Mouse (Mus musculus) hindbrain, postnatal 0 days (tissue): ENCODE results near the gene Abcg8. TPM values are rescaled to one million over a fixed set of nuclear protein-coding genes. Genes with fewer than 3 reads are reported as not detected.

Experiments used
- ATAC-seq: fragments of 200-750 bp; cut with Nextera tagmentation; 2 replicates; pipeline ENCODE4 v1.8.0; 2017; ENCODE audit warnings: mild to moderate bottlenecking, moderate TSS enrichment, moderate library complexity
- DNase-seq: peaks from one replicate; pipeline ENCODE4 v3.0.0-alpha.2; 2015; ENCODE audit warnings: low spot score
- H3K27ac ChIP-seq: fragments of 300-500 bp; sonication (generic); 2 replicates; pipeline ENCODE4 v1.5.1; 2014; ENCODE audit warnings: mild to moderate bottlenecking
- H3K27me3 ChIP-seq: fragments of 300-500 bp; sonication (generic); 2 replicates; pipeline ENCODE4 v1.6.1; 2014; ENCODE audit warnings: low read length, mixed read lengths; ENCODE audit not compliant: insufficient read depth
- H3K36me3 ChIP-seq: fragments of 300-500 bp; sonication (generic); 2 replicates; pipeline ENCODE4 v1.6.1; 2014; ENCODE audit warnings: low read length, mixed read lengths; ENCODE audit not compliant: insufficient read depth
- H3K4me1 ChIP-seq: fragments of 300-500 bp; sonication (generic); 2 replicates; pipeline ENCODE4 v1.6.1; 2014; ENCODE audit warnings: antibody characterized with exemption, low read length, mixed read lengths; ENCODE audit not compliant: insufficient read depth
- H3K4me2 ChIP-seq: fragments of 300-500 bp; sonication (generic); 2 replicates; pipeline ENCODE4 v1.6.1; 2014; ENCODE audit warnings: low read depth, mild to moderate bottlenecking, low read length, moderate library complexity, mixed read lengths
- H3K4me3 ChIP-seq: fragments of 300-500 bp; sonication (generic); 2 replicates; pipeline ENCODE4 v1.5.1; 2014; ENCODE audit warnings: low read length
- H3K9ac ChIP-seq: fragments of 300-500 bp; sonication (generic); replicated peaks from 2 replicates; pipeline ENCODE4 v1.6.1; 2014; ENCODE audit warnings: mild to moderate bottlenecking, low read length, moderate library complexity, mixed read lengths
- H3K9me3 ChIP-seq: fragments of 300-500 bp; sonication (generic); 2 replicates; pipeline ENCODE4 v1.6.1; 2016; ENCODE audit warnings: low read length, mixed read lengths
- CTCF ChIP-seq: IDR thresholded peaks from 2 replicates; pipeline ENCODE4 v1.5.1; 2016; ENCODE audit warnings: antibody characterized with exemption, control low read depth, low read depth
- WGBS: fragments of 180-500 bp; shearing (Covaris S2); extraction: QIAGEN DNeasy Blood & Tissue Kit; methylation state at CpG from one replicate; pipeline ENCODE4 v1.1.7; 2014; 5-methylcytosine and 5-hydroxymethylcytosine counted together
- polyA plus RNA-seq: library from polyadenylated mRNA; unstranded; fragments of >200 nt; fragmentation: Nextera tagmentation; extraction: Ambion mirVana; gene quantifications from 2 replicates; pipeline ENCODE4 v1.2.1, GENCODE M21; 2015
- total RNA-seq: library from RNA; depleted of rRNA; stranded (reverse); fragments of >200 nt; gene quantifications from 2 replicates; pipeline ENCODE4 v1.2.3, GENCODE M21; 2014

Abcg8 gene
- total and polyA plus RNA-seq, 2 experiments from 2014 or later, result not detected

DNA sequence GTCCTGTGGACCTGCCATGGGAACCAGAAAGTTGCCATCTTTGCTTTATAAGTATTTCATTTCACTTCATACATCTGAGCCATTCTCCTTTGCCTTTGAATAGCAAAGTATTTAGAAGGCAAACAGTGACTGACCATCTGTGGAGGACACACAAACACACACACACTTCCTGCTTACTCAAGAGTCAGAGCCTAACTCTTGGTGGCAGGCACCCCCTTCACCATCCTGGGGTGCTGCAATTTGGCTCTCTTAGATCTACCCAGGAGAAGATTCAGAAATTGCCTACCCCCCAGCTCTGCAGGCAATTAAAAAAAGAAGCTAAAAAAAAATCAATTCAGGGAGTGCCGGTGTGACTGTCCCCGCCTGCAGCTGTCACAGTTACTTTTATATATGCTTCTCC, 29.6 kb upstream of the Abcg8 start:
- no peak overlapping the region for H3K4me2 ChIP-seq
- H3K36me3 ChIP-seq, result peaks cover 5% of the 10 kb centered on the region; the same call in 1 of the 2 replicates
- ATAC-seq (no peak), DNase-seq (no peak)
- H3K4me1 ChIP-seq, result no peaks in the 10 kb centered on the region
- no peaks in the 10 kb centered on the region for H3K9me3 ChIP-seq
- WGBS, result 68% methylated on average over 2 of the region's 2 CpGs
- H3K4me3 ChIP-seq, result no peak overlapping the region
- TF ChIP-seq CTCF, result no peak
- H3K27me3 ChIP-seq, result no peaks in the 10 kb centered on the region
- H3K9ac ChIP-seq, result no peak overlapping the region
- no peak overlapping the region for H3K27ac ChIP-seq

- H3K9me3 ChIP-seq, result no peaks in the 10 kb centered on the region
- no peak overlapping the region for H3K4me3 ChIP-seq
- no peak for DNase-seq
- H3K4me2 ChIP-seq, result no peak overlapping the region
- WGBS, result 87% methylated on average over 4 of the region's 4 CpGs
- H3K4me1 ChIP-seq, result no peaks in the 10 kb centered on the region
- no peaks in the 10 kb centered on the region for H3K27me3 ChIP-seq
- H3K27ac ChIP-seq, result no peak overlapping the region
- peaks cover 5% of the 10 kb centered on the region; the same call in 1 of the 2 replicates for H3K36me3 ChIP-seq
- H3K9ac ChIP-seq, result no peak overlapping the region
- TF ChIP-seq CTCF, result no peak
- no peak for ATAC-seq
Measured at GRCm38 (mm10) chr17:84647630-84648029, 28.5 kb upstream of the Abcg8 start.

- H3K36me3 ChIP-seq, result peaks cover 5% of the 10 kb centered on the region; the same call in 1 of the 2 replicates
- no peak overlapping the region for H3K4me2 ChIP-seq
- WGBS, result 92% methylated on average over 9 of the region's 9 CpGs
- H3K27ac ChIP-seq, result no peak overlapping the region
- no peak for TF ChIP-seq CTCF
- no peaks in the 10 kb centered on the region for H3K27me3 ChIP-seq
- H3K9me3 ChIP-seq, result no peaks in the 10 kb centered on the region
- H3K9ac ChIP-seq, result no peak overlapping the region
- DNase-seq (no peak), ATAC-seq (no peak)
- no peak overlapping the region for H3K4me3 ChIP-seq
- no peaks in the 10 kb centered on the region for H3K4me1 ChIP-seq
Measured at GRCm38 (mm10) chr17:84650302-84651017, 25.6 kb upstream of the Abcg8 start.

DNA sequence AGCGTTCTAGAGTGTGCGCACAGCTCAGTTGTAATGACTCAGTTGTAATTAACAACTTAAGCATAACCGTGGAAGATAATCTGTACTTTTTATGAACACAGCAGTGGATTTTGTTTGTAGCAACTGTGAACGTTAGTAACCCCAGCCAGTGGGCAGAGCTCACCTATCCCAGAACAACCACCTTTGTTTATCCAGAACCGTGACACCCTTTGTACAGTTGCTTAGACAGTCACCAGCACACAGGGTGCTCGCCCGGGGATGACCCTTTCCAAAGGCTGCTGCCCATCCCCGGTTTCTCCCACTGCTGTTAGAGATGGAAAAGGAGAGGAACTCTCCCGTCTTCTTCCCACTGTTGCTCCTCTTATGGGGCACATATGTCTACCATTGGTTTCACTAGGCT, 22.6 kb upstream of the Abcg8 start:
- Histone ChIP-seq H3K27ac (no peak overlapping the region), H3K4me2 (no peak overlapping the region), H3K4me3 (no peak overlapping the region), H3K27me3 (no peaks in the 10 kb centered on the region), H3K4me1 (0 out of 2 replicates have a peak, but pooled peaks cover 6% of the 10 kb centered on the region), H3K36me3 (peaks cover 5% of the 10 kb centered on the region; the same call in 1 of the 2 replicates), H3K9ac (no peak overlapping the region), H3K9me3 (no peaks in the 10 kb centered on the region)
- TF ChIP-seq CTCF, result no peak
- ATAC-seq (no peak), DNase-seq (no peak)
- 93% methylated on average over 9 of the region's 9 CpGs for WGBS

- ATAC-seq (0 out of 2 replicates have a peak, but pooled peaks have one; percentile 25), DNase-seq (no peak)
- Histone ChIP-seq H3K4me3 (no peak overlapping the region), H3K4me1 (0 out of 2 replicates have a peak, but pooled peaks cover 6% of the 10 kb centered on the region), H3K27ac (no peak overlapping the region; the same call in 1 of the 2 replicates), H3K9ac (no peak overlapping the region), H3K4me2 (no peak overlapping the region), H3K9me3 (no peaks in the 10 kb centered on the region), H3K27me3 (no peaks in the 10 kb centered on the region), H3K36me3 (no peaks in the 10 kb centered on the region)
- WGBS, result 50% methylated on average over 5 of the region's 5 CpGs
- no peak for TF ChIP-seq CTCF
Measured at GRCm38 (mm10) chr17:84656205-84656604, 19.9 kb upstream of the Abcg8 start.

DNA sequence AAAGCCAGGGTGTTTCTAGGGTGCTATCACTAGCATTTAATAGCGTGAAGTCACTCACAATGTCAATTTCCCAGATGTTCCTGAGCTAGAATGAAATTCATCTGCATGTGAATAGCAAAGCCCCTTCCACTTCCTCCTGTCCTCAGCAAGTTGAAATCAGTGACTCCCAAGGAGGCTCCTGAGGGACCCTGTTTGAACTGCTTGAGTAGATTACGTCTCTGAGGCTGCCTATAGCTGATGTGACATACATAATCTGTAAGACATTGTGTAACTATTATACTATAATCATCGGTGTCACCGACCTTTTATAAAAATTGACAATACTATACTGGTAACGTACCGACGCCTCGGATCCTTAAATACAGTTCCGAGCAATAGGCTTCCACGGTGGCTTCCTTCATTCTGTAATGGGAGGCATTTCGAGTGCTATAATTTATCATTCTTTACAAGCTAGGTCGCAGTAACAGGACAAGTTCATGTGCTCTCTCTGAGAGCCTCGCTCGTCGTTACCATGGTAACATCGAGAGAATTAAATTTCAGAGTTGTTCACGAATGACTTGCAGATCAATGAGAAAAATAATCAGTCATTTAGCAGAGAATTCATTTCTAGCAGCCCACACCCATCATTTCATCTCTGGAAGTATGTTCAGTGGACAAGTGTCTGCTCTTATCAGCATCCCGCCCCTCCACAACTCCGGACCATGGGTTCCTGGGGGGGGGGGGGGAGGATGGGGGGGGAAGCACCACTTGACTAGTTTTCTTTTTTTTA, 19.3 kb upstream of the Abcg8 start:
- no peak overlapping the region for H3K4me2 ChIP-seq
- H3K4me3 ChIP-seq, result no peak overlapping the region
- peak overlapping the region; percentile 15; the same call in 1 of the 2 replicates for H3K27ac ChIP-seq
- no peak for TF ChIP-seq CTCF
- H3K27me3 ChIP-seq, result no peaks in the 10 kb centered on the region
- no peak overlapping the region for H3K9ac ChIP-seq
- WGBS, result 34% methylated on average over 19 of the region's 19 CpGs
- ATAC-seq, result peak; percentile 65
- no peaks in the 10 kb centered on the region for H3K9me3 ChIP-seq
- H3K36me3 ChIP-seq, result no peaks in the 10 kb centered on the region
- 0 out of 2 replicates have a peak, but pooled peaks cover 6% of the 10 kb centered on the region for H3K4me1 ChIP-seq
- peak; percentile 72 for DNase-seq
